In genomic region chr10:70778596-70778995, GRCm38 (mm10) we compare ENCODE assay signal across 22 mouse cellular contexts.
DNase-seq lines count a peak whose midpoint lies in the region; ATAC-seq lines count a peak whose summit lies in the region.
"Had no signal": no experiment of that assay in that cellular context is flagged by ENCODE, and none has a peak within 500 bp of the region (broad histone marks: within the 10 kb centered on the region; RNA-seq: fewer than 3 reads in every experiment).

No protein-coding gene starts in this region.

- intact Hi-C loops in heart, postnatal 14 days (cut with DNase I), result no loop called here

- WGBS in neural tube, embryonic 13.5 days, result 67% methylated on average over 11 of the region's 11 CpGs
- WGBS in neural tube, embryonic 15.5 days, result 57% methylated on average over 11 of the region's 11 CpGs

- H3K36me3 ChIP-seq in neural tube, embryonic 13.5 days, result no peaks in the 10 kb centered on the region
- H3K36me3 ChIP-seq in neural tube, embryonic 15.5 days, result no peaks in the 10 kb centered on the region
- H3K36me3 ChIP-seq: embryonic facial prominence, embryonic 15.5 days; forebrain, embryonic 10.5 days; heart, embryonic 12.5 days; hindbrain, embryonic 12.5 days had no signal

- H3K9me3 ChIP-seq in neural tube, embryonic 13.5 days, result no peaks in the 10 kb centered on the region
- no peaks in the 10 kb centered on the region for H3K9me3 ChIP-seq in neural tube, embryonic 15.5 days (replicated peaks)
- H3K9me3 ChIP-seq: embryonic facial prominence, embryonic 15.5 days; forebrain, embryonic 10.5 days; hindbrain, embryonic 12.5 days had no signal

- H3K4me2 ChIP-seq in neural tube, embryonic 13.5 days, result no peak overlapping the region
- peak overlapping the region; percentile 36 for H3K4me2 ChIP-seq in neural tube, embryonic 15.5 days
- H3K4me2 ChIP-seq: embryonic facial prominence, embryonic 15.5 days; heart, embryonic 12.5 days; hindbrain, embryonic 12.5 days had no signal

- ATAC-seq in neural tube, embryonic 13.5 days (ENCODE audit: low read depth), result 0 out of 2 replicates have a peak, but pooled peaks have one; percentile 48
- peak; percentile 59; the same call in 1 of the 2 replicates for ATAC-seq in neural tube, embryonic 15.5 days (ENCODE audit: low FRiP score)
- ATAC-seq: hindbrain, embryonic 16.5 days; inflammation-experienced regulatory T-cells, adult 6 months had no signal

- no peak overlapping the region for H3K4me3 ChIP-seq in neural tube, embryonic 13.5 days
- no peak overlapping the region for H3K4me3 ChIP-seq in neural tube, embryonic 15.5 days (replicated peaks)
- H3K4me3 ChIP-seq: embryonic facial prominence, embryonic 15.5 days; erythroblast, embryonic 14.5 days; forebrain, embryonic 10.5 days; heart, adult 2 months; heart, embryonic 12.5 days; hindbrain, embryonic 12.5 days had no signal

- H3K27me3 ChIP-seq in neural tube, embryonic 13.5 days, result no peaks in the 10 kb centered on the region
- H3K27me3 ChIP-seq in neural tube, embryonic 15.5 days (replicated peaks), result no peaks in the 10 kb centered on the region
- H3K27me3 ChIP-seq: embryonic facial prominence, embryonic 15.5 days; heart, embryonic 12.5 days; hindbrain, embryonic 12.5 days had no signal

- H3K27ac ChIP-seq in neural tube, embryonic 13.5 days (replicated peaks), result no peak overlapping the region
- H3K27ac ChIP-seq in neural tube, embryonic 15.5 days (replicated peaks), result no peak overlapping the region
- H3K27ac ChIP-seq: embryonic facial prominence, embryonic 15.5 days; forebrain, embryonic 10.5 days; heart, adult 2 months; hindbrain, embryonic 12.5 days had no signal

- H3K4me1 ChIP-seq in neural tube, embryonic 13.5 days (replicated peaks), result peaks cover 2% of the 10 kb centered on the region; the same call in 1 of the 2 replicates
- peaks cover 5% of the 10 kb centered on the region for H3K4me1 ChIP-seq in neural tube, embryonic 15.5 days
- H3K4me1 ChIP-seq: embryonic facial prominence, embryonic 15.5 days; forebrain, embryonic 10.5 days; heart, embryonic 12.5 days had no signal

- no peak overlapping the region for H3K9ac ChIP-seq in neural tube, embryonic 13.5 days
- H3K9ac ChIP-seq in neural tube, embryonic 15.5 days (replicated peaks), result no peak overlapping the region
- H3K9ac ChIP-seq: embryonic facial prominence, embryonic 15.5 days; heart, embryonic 12.5 days; hindbrain, embryonic 12.5 days had no signal

- DNase-seq in heart, adult 11 months, result peak; percentile 4
- DNase-seq in heart, postnatal 14 days, result no peak
- DNase-seq in neural tube, embryonic 10.5 days (ENCODE audit: extremely low spot score, low spot score), result no peak
- DNase-seq in thymus, postnatal 0 days (ENCODE audit: low spot score), result no peak
- DNase-seq: adrenal gland, adult 2 months; adrenal gland, postnatal 25 days; cerebellum, adult 11 months; cerebellum, adult 8-10 months; cerebellum, postnatal 14 days; embryo, embryonic 11 days; gastrocnemius, postnatal 10 days; heart, adult 2 months; heart, postnatal 4 days had no signal
